Mouse (Mus musculus) limb, embryonic 12.5 days (tissue): ENCODE results near the gene Gm10490. TPM values are rescaled to one million over a fixed set of nuclear protein-coding genes. Genes with fewer than 3 reads are reported as not detected.

Source experiments
- ATAC-seq: fragments of 200-750 bp; cut with Nextera tagmentation; 2 replicates; pipeline ENCODE4 v1.8.0; 2017; ENCODE audit warnings: low read depth, moderate TSS enrichment; ENCODE audit not compliant: insufficient number of reproducible peaks, insufficient read depth, low FRiP score, low TSS enrichment
- H3K27ac ChIP-seq: fragments of 300-500 bp; sonication (generic); 2 replicates; pipeline ENCODE4 v1.5.1; 2016; ENCODE audit warnings: mild to moderate bottlenecking, moderate library complexity
- H3K27me3 ChIP-seq: fragments of 300-500 bp; sonication (generic); 2 replicates; pipeline ENCODE4 v1.6.1; 2016; ENCODE audit warnings: mild to moderate bottlenecking, moderate library complexity
- H3K36me3 ChIP-seq: fragments of 300-500 bp; sonication (generic); 2 replicates; pipeline ENCODE4 v1.6.1; 2016; ENCODE audit warnings: mild to moderate bottlenecking, moderate library complexity
- H3K4me1 ChIP-seq: fragments of 300-500 bp; sonication (generic); replicated peaks from 2 replicates; pipeline ENCODE4 v1.6.1; 2016
- H3K4me2 ChIP-seq: fragments of 300-500 bp; sonication (generic); 2 replicates; pipeline ENCODE4 v1.6.1; 2016; ENCODE audit warnings: mild to moderate bottlenecking, moderate library complexity
- H3K4me3 ChIP-seq: fragments of 300-500 bp; sonication (generic); replicated peaks from 2 replicates; pipeline ENCODE4 v1.5.1; 2016; ENCODE audit warnings: mild to moderate bottlenecking
- H3K9ac ChIP-seq: fragments of 300-500 bp; sonication (generic); replicated peaks from 2 replicates; pipeline ENCODE4 v1.6.1; 2016; ENCODE audit warnings: mild to moderate bottlenecking, moderate library complexity
- H3K9me3 ChIP-seq: fragments of 300-500 bp; sonication (generic); 2 replicates; pipeline ENCODE4 v1.6.1; 2016; ENCODE audit warnings: mild to moderate bottlenecking, moderate library complexity
- WGBS: fragments of 180-500 bp; shearing (Covaris S2); methylation state at CpG from one replicate; pipeline ENCODE4 v1.1.7; 2016; 5-methylcytosine and 5-hydroxymethylcytosine counted together
- polyA plus RNA-seq: library from polyadenylated mRNA; unstranded; fragments of >200 nt; fragmentation: Nextera tagmentation; extraction: Ambion mirVana; gene quantifications from 2 replicates; pipeline ENCODE4 v1.2.1, GENCODE M21; 2016

Gene Gm10490
- polyA plus RNA-seq, 1 experiment from 2014 or later, result not detected

DNA sequence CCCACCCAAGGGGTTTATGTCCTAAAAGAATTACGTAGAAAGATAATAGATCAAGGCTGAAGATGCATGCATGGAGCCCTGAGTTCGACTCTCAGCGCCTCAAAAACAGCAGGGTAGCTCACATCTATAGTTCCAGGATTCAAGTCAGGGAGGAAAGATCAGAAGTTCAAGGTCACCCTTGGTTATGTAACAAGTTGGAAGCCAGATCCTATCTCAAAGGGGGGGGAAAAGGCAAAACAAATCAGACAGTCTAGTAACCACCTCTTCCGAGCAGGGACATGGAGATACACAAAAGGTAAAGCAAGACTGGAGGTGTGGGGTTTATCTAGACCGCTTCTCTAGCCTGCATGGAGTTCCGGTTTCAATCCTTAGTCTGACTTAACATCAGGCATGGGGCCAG, 16.9 kb downstream of the Gm10490 start:
- WGBS, result 65% methylated on average over 6 of the region's 6 CpGs
- no peak for ATAC-seq
- H3K4me2 ChIP-seq, result no peak overlapping the region
- no peak overlapping the region for H3K27ac ChIP-seq
- H3K27me3 ChIP-seq, result peaks cover 80% of the 10 kb centered on the region
- H3K9me3 ChIP-seq, result peaks cover 6% of the 10 kb centered on the region; the same call in 1 of the 2 replicates
- no peak overlapping the region for H3K4me3 ChIP-seq
- H3K36me3 ChIP-seq, result peaks cover 18% of the 10 kb centered on the region
- 0 out of 2 replicates have a peak, but pooled peaks cover 3% of the 10 kb centered on the region for H3K4me1 ChIP-seq
- H3K9ac ChIP-seq, result no peak overlapping the region

DNA sequence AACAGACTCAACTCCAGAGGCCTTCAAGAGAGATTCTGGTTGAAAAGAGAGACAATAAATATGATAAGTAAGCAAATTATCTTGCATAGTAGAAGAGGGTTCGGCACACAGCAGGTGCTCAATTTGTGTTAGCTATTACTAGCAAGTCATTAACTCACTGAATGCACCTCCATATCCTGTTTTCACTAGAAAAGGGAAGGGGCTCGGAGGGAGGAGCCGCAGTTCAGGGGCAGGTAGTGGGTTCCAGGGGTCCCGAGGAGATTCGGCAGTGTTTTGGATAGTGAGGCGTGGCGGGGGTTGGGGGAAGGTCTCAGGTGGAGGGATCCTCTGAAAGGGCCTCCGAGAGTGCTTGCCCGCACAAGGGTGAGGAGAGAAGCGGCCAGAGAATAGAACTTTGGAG, 17.8 kb downstream of the Gm10490 start:
- 19% methylated on average over 10 of the region's 10 CpGs for WGBS
- Histone ChIP-seq H3K4me1 (0 out of 2 replicates have a peak, but pooled peaks cover 3% of the 10 kb centered on the region), H3K27me3 (peaks cover 71% of the 10 kb centered on the region), H3K9ac (no peak overlapping the region), H3K9me3 (peaks cover 6% of the 10 kb centered on the region; the same call in 1 of the 2 replicates), H3K4me3 (no peak overlapping the region), H3K36me3 (peaks cover 27% of the 10 kb centered on the region), H3K4me2 (no peak overlapping the region), H3K27ac (no peak overlapping the region)
- no peak for ATAC-seq

DNA sequence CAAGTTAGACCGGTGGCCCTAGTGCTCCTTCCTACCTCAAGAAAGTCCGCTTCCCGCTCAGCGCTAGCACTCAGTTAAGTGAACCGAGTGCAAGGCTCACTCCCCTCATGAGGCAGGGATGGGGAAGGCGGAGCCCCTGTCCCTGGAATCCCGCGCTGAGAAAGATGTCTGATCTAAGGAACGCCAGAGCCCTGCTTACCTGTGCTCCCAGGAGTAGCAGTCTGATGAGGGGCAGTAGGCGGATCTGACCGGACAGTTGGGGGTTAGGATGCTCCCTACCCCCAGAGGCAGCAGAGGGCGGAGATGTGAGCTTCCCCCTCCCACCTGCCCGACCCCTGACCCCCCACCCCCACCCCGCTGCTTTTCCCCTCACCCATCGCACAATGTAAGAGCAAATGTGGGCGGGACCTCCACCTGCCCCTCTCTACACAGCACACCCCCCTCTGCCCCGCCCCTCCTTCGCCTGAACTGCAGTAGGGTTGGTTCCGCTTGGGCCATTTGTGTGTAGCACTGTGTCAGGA, 19.0 kb downstream of the Gm10490 start, which contains the start of gene Eras:
Gene Eras, minus strand, starts transcription at position 338 of the 521 bp plus-strand sequence.
- no peak for ATAC-seq
- no peaks in the 10 kb centered on the region for H3K4me1 ChIP-seq
- no peak within 1 kb of the TSS for H3K9ac ChIP-seq
- 14% methylated on average over 15 of the region's 19 CpGs for WGBS
- H3K27ac ChIP-seq, result no peak within 1 kb of the TSS
- peaks cover 35% of the 10 kb centered on the region for H3K36me3 ChIP-seq
- H3K9me3 ChIP-seq, result peaks cover 6% of the 10 kb centered on the region; the same call in 1 of the 2 replicates
- H3K4me3 ChIP-seq, result no peak within 1 kb of the TSS
- peaks cover 59% of the 10 kb centered on the region for H3K27me3 ChIP-seq
- H3K4me2 ChIP-seq, result no peak within 1 kb of the TSS

DNA sequence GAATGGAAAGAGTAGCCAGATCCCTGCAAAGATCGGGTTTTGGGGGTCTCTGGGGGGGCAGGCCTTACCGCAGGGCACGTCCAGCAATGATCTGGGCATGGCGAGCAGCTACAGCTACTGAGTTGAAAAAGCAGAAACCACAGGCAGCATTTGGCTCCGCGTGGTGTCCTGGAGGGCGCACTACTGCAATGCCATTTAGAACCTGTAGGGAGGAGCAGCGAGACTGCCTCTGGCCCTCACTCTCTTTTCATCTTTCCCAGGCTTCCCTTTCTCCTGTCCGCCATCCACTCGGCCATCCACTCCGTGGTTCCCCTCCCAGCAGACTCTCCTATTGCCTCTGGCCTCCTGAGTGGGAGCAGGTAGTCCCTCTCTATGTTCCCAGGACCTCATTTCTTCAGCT, 27.5 kb downstream of the Gm10490 start:
- WGBS, result 39% methylated on average over 10 of the region's 11 CpGs
- Histone ChIP-seq H3K4me2 (no peak overlapping the region), H3K27ac (no peak overlapping the region), H3K9me3 (no peaks in the 10 kb centered on the region), H3K36me3 (peaks cover 52% of the 10 kb centered on the region), H3K27me3 (no peaks in the 10 kb centered on the region), H3K4me3 (no peak overlapping the region), H3K4me1 (no peaks in the 10 kb centered on the region), H3K9ac (no peak overlapping the region)
- ATAC-seq, result no peak

DNA sequence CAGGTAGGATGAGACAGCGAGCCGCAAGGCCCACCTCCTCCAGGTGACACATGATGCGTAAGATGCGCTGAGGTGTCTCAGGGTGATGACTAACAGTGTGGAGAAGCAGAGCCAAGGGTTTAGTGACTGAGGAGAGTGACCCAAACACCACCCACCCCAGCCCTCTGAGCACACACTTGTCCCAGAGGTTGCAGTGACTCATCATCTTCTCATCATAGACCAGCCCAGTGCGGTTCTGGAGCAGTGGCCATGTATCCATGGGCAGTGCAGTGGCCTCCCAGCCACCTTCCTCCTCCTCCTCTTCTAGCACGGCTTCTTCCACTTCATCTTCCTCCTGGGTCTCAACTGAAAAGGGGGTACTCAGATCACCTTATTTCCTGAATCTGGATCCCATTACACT, 28.3 kb downstream of the Gm10490 start:
- H3K27me3 ChIP-seq, result no peaks in the 10 kb centered on the region
- H3K9ac ChIP-seq, result no peak overlapping the region
- H3K27ac ChIP-seq, result no peak overlapping the region
- H3K4me3 ChIP-seq, result no peak overlapping the region
- ATAC-seq, result no peak
- peaks cover 46% of the 10 kb centered on the region for H3K36me3 ChIP-seq
- no peak overlapping the region for H3K4me2 ChIP-seq
- H3K9me3 ChIP-seq, result no peaks in the 10 kb centered on the region
- H3K4me1 ChIP-seq, result no peaks in the 10 kb centered on the region
- WGBS, result 95% methylated on average over 6 of the region's 6 CpGs

DNA sequence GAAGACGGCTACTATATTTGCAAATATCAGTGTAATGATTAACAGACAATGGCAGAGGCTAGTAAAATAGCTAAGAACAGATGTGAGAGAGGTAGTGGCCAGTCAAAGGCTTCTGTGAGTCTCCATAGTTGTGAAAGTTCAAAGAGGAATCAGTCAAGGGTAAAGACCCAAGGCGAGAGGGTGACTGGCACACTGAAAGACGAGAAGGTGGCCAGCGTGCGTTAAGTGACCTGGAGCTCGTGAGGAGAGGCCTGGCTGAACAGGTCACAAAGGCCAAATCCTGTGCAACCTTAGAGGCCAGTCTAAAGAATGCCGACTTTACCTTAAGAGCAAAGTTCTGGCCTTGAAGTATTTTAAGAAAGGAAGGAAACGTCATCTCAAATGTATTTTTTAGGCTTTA, 36.3 kb downstream of the Gm10490 start:
- 62% methylated on average over 8 of the region's 8 CpGs for WGBS
- no peak overlapping the region for H3K27ac ChIP-seq

DNA sequence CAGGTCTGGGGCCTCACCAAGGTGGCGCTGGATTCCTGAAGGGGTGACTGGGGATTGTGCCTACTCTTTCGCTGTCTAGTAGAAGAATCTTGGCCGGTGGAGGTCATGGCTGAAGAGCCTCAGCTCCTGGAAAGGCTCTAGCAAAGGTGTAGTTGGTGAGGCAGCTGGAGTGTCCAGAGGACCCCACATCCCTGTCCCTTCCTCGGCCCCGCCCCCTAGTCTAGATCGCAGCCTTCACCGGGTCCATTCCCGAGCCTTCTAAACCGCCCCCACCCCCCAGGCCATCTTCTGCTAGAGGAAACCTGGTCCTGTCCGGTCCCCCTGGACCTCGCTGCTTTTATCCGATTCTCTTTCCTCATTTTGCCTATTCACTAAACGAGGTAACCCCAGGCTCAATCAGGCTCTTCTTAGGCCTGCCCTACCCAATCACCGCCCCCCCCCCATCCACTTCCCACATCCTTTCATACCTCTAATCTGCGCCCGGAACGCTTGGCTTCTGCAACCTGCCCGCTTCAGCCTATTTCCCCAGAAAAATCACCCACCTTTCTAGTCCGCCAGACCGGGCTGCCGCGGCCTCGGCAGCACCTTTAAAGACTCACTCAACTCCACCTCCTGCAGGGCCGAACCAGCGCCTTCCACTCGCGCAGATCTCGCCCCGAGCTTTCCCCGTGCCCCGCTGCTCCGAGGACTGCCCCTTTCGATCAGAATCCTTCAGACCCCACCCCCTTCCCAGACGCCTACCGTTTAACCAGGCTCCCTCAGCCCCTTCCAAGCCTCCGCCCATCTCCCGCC, 38.0 kb downstream of the Gm10490 start, which contains the start of gene Hdac6:
Gene Hdac6, minus strand, starts transcription at position 782 of the 792 bp plus-strand sequence.
- ATAC-seq, result peak; percentile 45
- peak within 1 kb of the TSS; percentile 46 for H3K4me3 ChIP-seq
- no peaks in the 10 kb centered on the region for H3K9me3 ChIP-seq
- no peaks in the 10 kb centered on the region for H3K27me3 ChIP-seq
- 0 out of 2 replicates have a peak, but pooled peaks cover 5% of the 10 kb centered on the region for H3K4me1 ChIP-seq
- H3K27ac ChIP-seq, result no peak within 1 kb of the TSS
- 14% methylated on average over 36 of the region's 37 CpGs for WGBS
- H3K9ac ChIP-seq, result peak within 1 kb of the TSS; percentile 60
- H3K36me3 ChIP-seq, result peaks cover 4% of the 10 kb centered on the region; the same call in 1 of the 2 replicates
- peak within 1 kb of the TSS; percentile 60 for H3K4me2 ChIP-seq

More for the DNA sequence above, 36.3 kb downstream of the Gm10490 start:
- no peaks in the 10 kb centered on the region for H3K9me3 ChIP-seq
- H3K4me1 ChIP-seq, result 0 out of 2 replicates have a peak, but pooled peaks cover 5% of the 10 kb centered on the region
- ATAC-seq, result no peak
- no peaks in the 10 kb centered on the region for H3K27me3 ChIP-seq
- no peak overlapping the region for H3K4me2 ChIP-seq
- no peak overlapping the region for H3K4me3 ChIP-seq
- peaks cover 14% of the 10 kb centered on the region; the same call in 1 of the 2 replicates for H3K36me3 ChIP-seq
- H3K9ac ChIP-seq, result no peak overlapping the region

DNA sequence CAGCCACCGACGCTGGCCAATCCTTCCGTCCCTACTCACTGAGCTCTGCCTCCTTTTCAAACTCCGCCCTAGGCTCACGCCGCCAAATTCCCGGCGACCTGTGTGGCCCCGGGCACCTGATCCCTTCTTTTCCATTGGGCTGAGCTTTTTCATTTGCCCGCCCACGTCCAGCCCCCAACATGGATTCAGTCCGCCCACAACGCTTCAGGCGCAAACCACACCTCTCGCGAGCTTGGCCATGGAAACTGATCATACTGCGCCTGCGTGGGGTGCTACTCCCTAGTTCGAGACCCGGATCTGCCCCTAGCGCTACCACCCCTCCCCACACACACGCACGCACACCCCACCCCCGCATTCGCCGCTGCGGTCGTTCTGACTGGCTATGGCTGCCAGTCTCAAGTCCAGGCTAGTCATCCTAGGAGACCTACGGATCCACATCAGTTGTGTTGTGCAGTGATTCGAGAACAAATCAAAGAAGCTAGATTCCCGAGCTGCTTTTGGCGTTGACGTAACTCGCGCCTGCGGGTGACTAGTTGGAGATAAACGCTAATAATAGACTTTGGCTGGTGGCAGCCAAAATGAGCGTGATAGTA, 38.7 kb downstream of the Gm10490 start:
- Histone ChIP-seq H3K4me2 (peak overlapping the region; percentile 49), H3K9me3 (no peaks in the 10 kb centered on the region), H3K27ac (no peak overlapping the region), H3K4me1 (0 out of 2 replicates have a peak, but pooled peaks cover 5% of the 10 kb centered on the region), H3K27me3 (no peaks in the 10 kb centered on the region), H3K9ac (peak overlapping the region; percentile 47; the same call in 1 of the 2 replicates), H3K4me3 (peak overlapping the region; percentile 46), H3K36me3 (peaks cover 4% of the 10 kb centered on the region; the same call in 1 of the 2 replicates)
- WGBS, result 15% methylated on average over 38 of the region's 38 CpGs
- peak; percentile 99 for ATAC-seq

DNA sequence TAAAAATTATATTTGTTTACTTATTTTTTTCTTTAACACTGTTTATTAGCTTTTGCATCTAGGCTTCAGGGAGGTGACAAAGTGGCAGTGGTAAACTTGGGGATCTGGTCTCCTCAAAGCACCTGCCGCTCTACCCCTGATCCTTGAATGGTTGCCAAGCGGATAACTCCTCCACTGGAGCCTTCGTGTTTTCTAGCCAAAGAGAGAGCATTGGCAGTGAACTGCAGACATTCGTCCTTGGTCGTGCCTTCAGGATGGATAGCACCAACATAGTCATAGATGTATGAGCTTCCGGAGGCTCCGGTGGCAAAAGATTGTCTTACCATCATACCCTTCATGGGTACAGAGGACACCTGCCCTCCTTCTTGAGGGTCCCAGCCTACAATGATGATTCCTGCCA, 40.7 kb downstream of the Gm10490 start:
- no peaks in the 10 kb centered on the region for H3K9me3 ChIP-seq
- no peak overlapping the region for H3K27ac ChIP-seq
- H3K27me3 ChIP-seq, result no peaks in the 10 kb centered on the region
- 0 out of 2 replicates have a peak, but pooled peaks cover 5% of the 10 kb centered on the region for H3K4me1 ChIP-seq
- 94% methylated on average over 7 of the region's 7 CpGs for WGBS
- no peak overlapping the region for H3K4me3 ChIP-seq
- H3K9ac ChIP-seq, result no peak overlapping the region
- no peaks in the 10 kb centered on the region for H3K36me3 ChIP-seq
- no peak overlapping the region for H3K4me2 ChIP-seq
- no peak for ATAC-seq

DNA sequence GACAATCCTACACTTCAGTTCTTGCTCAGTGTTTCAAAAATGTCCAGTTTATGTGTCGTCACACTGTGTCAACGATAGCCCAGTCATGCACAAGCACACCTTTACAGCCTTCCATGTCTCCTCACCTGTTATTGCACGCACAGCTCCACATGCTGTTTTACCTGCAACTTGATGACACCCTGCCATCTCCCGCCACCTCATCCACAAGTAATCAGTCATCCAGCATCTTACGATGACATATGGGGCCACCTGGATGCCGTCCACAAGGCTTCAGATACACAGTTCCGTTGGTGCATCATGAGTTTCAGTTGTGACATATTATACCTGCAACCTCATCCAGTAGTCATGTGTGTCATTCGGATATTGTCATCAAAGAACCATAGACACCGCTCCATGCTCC, 49.5 kb downstream of the Gm10490 start:
- Histone ChIP-seq H3K27ac (no peak overlapping the region), H3K9me3 (no peaks in the 10 kb centered on the region), H3K4me3 (no peak overlapping the region), H3K27me3 (no peaks in the 10 kb centered on the region), H3K36me3 (no peaks in the 10 kb centered on the region), H3K4me2 (no peak overlapping the region), H3K9ac (no peak overlapping the region), H3K4me1 (no peaks in the 10 kb centered on the region)
- no peak for ATAC-seq
- WGBS, result 91% methylated on average over 9 of the region's 9 CpGs
